11 mouse cellular contexts compared by ENCODE assay signal in genomic region chr19:55123001-55123536, GRCm38 (mm10). TPM values are rescaled to one million over a fixed set of nuclear protein-coding genes. Genes with fewer than 3 reads are reported as not detected.
DNase-seq lines count a peak whose midpoint lies in the region; ATAC-seq and TF ChIP-seq lines count a peak whose summit lies in the region.
"Had no signal": no experiment of that assay in that cellular context is flagged by ENCODE, and none has a peak within 500 bp of the region (broad histone marks: within the 10 kb centered on the region; RNA-seq: fewer than 3 reads in every experiment).

No protein-coding gene starts in this region.

- 0 out of 2 replicates have a peak, but pooled peaks cover 4% of the 10 kb centered on the region for H3K27me3 ChIP-seq in hindbrain, embryonic 10.5 days (ENCODE audit: insufficient read depth, poor library complexity, severe bottlenecking)
- H3K27me3 ChIP-seq in liver, embryonic 15.5 days = no peaks in the 10 kb centered on the region
- H3K27me3 ChIP-seq: lung, embryonic 15.5 days had no signal

- H3K9ac ChIP-seq in ES-E14 (ENCODE audit: insufficient read depth, low read depth, low read length, poor library complexity, severe bottlenecking) = no peak overlapping the region
- H3K9ac ChIP-seq in liver, embryonic 15.5 days = no peak overlapping the region
- H3K9ac ChIP-seq: lung, embryonic 15.5 days had no signal

- peak; percentile 15 for DNase-seq in cerebellum, adult 9-11 months
- DNase-seq in cerebellum, adult 11 months = no peak
- peak; percentile 37 for DNase-seq in ES-E14 (ENCODE audit: low read depth, low spot score)
- peak; percentile 74 for DNase-seq in hindbrain, embryonic 10.5 days (ENCODE audit: low spot score)
- DNase-seq in yolk sac, embryonic 10.5 days (ENCODE audit: low spot score) = no peak
- DNase-seq in heart, postnatal 4 days = no peak

- no peaks in the 10 kb centered on the region for H3K36me3 ChIP-seq in ES-E14 (ENCODE audit: control insufficient read depth, insufficient read depth, low read length, poor library complexity, severe bottlenecking)
- H3K36me3 ChIP-seq in hindbrain, embryonic 10.5 days = no peaks in the 10 kb centered on the region
- H3K36me3 ChIP-seq in liver, embryonic 15.5 days (replicated peaks) = no peaks in the 10 kb centered on the region
- H3K36me3 ChIP-seq: lung, embryonic 15.5 days had no signal

- H3K27ac ChIP-seq in ES-E14 (ENCODE audit: insufficient read depth, low read depth, low read length, poor library complexity, severe bottlenecking) = no peak overlapping the region
- peak overlapping the region; percentile 85 for H3K27ac ChIP-seq in hindbrain, embryonic 10.5 days
- no peak overlapping the region; the same call in 1 of the 2 replicates for H3K27ac ChIP-seq in liver, embryonic 15.5 days (replicated peaks)
- H3K27ac ChIP-seq: lung, embryonic 15.5 days had no signal

- H3K9me3 ChIP-seq in ES-E14 (ENCODE audit: control insufficient read depth, insufficient read depth, low read depth, low read length) = no peaks in the 10 kb centered on the region
- no peaks in the 10 kb centered on the region for H3K9me3 ChIP-seq in hindbrain, embryonic 10.5 days
- H3K9me3 ChIP-seq in liver, embryonic 15.5 days (replicated peaks) = no peaks in the 10 kb centered on the region
- H3K9me3 ChIP-seq: lung, embryonic 15.5 days had no signal

- 27% methylated on average over 11 of the region's 11 CpGs for WGBS in hindbrain, embryonic 10.5 days
- 51% methylated on average over 11 of the region's 11 CpGs for WGBS in liver, embryonic 15.5 days (ENCODE audit: insufficient replicate concordance)

- peak overlapping the region; percentile 51 for H3K4me2 ChIP-seq in liver, embryonic 15.5 days
- H3K4me2 ChIP-seq: lung, embryonic 15.5 days had no signal

- ATAC-seq in liver, embryonic 15.5 days (ENCODE audit: insufficient read depth) = no peak
- no peak for ATAC-seq in CD4-positive, CD25-positive, alpha-beta regulatory T cell, adult 4 months

- peaks cover 2 to 4% of the 10 kb centered on the region in 2 experiments; a peak in 3 of 4 replicates for H3K4me1 ChIP-seq in ES-E14 (ENCODE audit: control insufficient read depth in 2 of 2, insufficient read depth in 2 of 2, low read length in 2 of 2, poor library complexity in 1 of 2)
- peaks cover 49% of the 10 kb centered on the region for H3K4me1 ChIP-seq in hindbrain, embryonic 10.5 days (replicated peaks)
- peaks cover 10% of the 10 kb centered on the region for H3K4me1 ChIP-seq in liver, embryonic 15.5 days (replicated peaks)

- in situ Hi-C loops in ES-E14 (cut with MboI; ENCODE audit: low sequenced_read_pairs in 2 of 2, unreplicated experiment in 2 of 2) = no loop called here

- H3K4me3 ChIP-seq in ES-E14 (ENCODE audit: insufficient read depth in 1 of 2, low read depth in 1 of 2, low read length in 2 of 2, poor library complexity in 1 of 2, severe bottlenecking in 1 of 2) = no peak overlapping the region
- no peak overlapping the region for H3K4me3 ChIP-seq in hindbrain, embryonic 10.5 days
- peak overlapping the region; percentile 2; the same call in 1 of the 2 replicates for H3K4me3 ChIP-seq in liver, embryonic 15.5 days (replicated peaks)
- H3K4me3 ChIP-seq: erythroblast, embryonic 14.5 days; lung, embryonic 15.5 days had no signal

TF ChIP-seq in ES-E14, 5 proteins besides CTCF, POLR2A, EP300 and RAD21:
- no peak for TF ChIP-seq ZNF384 (IDR thresholded peaks at IDR 0.05; ENCODE audit: low read depth, low read length)
TF ChIP-seq in ES-E14: peak in this region for 0.

RNA-seq across cellular contexts. Expression of gene Gpam, which starts 4.0 kb away (rescaled TPM):
- total RNA-seq in ES-E14 (2012; rRNA removed) = 16.6 and 27.4 TPM in 2 replicates
- 20.1 and 20.5 TPM in 2 replicates for polyA plus RNA-seq in hindbrain, embryonic 10.5 days (2016; fragmentation: Nextera tagmentation; extraction: Ambion mirVana)
- 28.3 and 33.6 TPM in 2 replicates for polyA plus RNA-seq in liver, embryonic 15.5 days (2015; fragmentation: Nextera tagmentation; extraction: Ambion mirVana)
- 1 to 10 TPM; 1.6 to 2.1 TPM for polyA plus RNA-seq in CD4-positive, CD25-positive, alpha-beta regulatory T cell, adult 4 months (2017; shearing (Covaris generic))
- 10 to 100 TPM; 61.4 to 62.7 TPM for total RNA-seq in heart, postnatal 4 days (2021)

RNA-seq across cellular contexts. Expression of gene Tectb, which starts 57.5 kb away (rescaled TPM):
- not detected in 2 replicates for total RNA-seq in ES-E14 (2012; rRNA removed)
- polyA plus RNA-seq in hindbrain, embryonic 10.5 days (2016; fragmentation: Nextera tagmentation; extraction: Ambion mirVana) = not detected in 2 replicates
- polyA plus RNA-seq in liver, embryonic 15.5 days (2015; fragmentation: Nextera tagmentation; extraction: Ambion mirVana) = 0.37 and 0.38 TPM in 2 replicates
- polyA plus RNA-seq in CD4-positive, CD25-positive, alpha-beta regulatory T cell, adult 4 months (2017; shearing (Covaris generic)) = not detected
- under 1 TPM in 1 of 2 experiments, not detected in 1; 0.19 TPM for total RNA-seq in heart, postnatal 4 days (2021)
- polyA plus RNA-seq: erythroblast, embryonic 14.5 days; intestine, embryonic 14.5 days; lung, embryonic 15.5 days had no signal

Comparison
In these comparisons a context has a peak if more than half of its experiments do, and no peak if none do; other contexts are left out.
1. DNase-seq: peak in cerebellum, adult 9-11 months (single experiment), ES-E14 (single experiment) and hindbrain, embryonic 10.5 days (single experiment); none in cerebellum, adult 11 months (single experiment), yolk sac, embryonic 10.5 days (single experiment) and heart, postnatal 4 days (single experiment).